Mouse (Mus musculus): Measurements from ENCODE around the gene Zswim3.
"Not testable (repeated sequence)": the region's sequence is repeated elsewhere in the genome, so short reads cannot be mapped to it uniquely, and the experiment has no call there.

Zswim3 gene

GRCm38 (mm10) chr2:164835164-164835563 is 30.3 kb downstream of the Zswim3 start:
- no peak for DNase-seq (ENCODE audit: low read depth in 1 of 2, low spot score in 2 of 2)

DNA sequence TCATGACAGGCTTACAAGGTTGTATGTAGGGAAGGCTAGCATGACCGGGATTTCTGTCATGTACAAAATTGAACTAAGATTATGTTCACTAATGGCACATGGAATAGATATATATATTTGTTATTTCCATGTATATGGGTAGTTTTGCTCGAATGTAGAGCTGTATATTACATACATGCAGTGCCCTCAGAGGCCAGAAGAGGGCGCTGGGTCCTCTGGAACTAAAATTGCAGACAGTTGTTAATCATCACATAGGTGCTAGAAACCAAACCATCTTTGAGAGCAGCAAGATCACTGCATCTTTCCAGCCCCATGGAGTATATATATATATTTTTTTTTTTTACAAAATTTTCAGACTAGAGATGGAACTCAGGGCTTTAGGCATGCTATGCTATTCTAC is 40.9 kb downstream of the Zswim3 start:
- no peak for DNase-seq (ENCODE audit: low read depth in 1 of 2, low spot score in 2 of 2)

GRCm38 (mm10) chr2:164850061-164850460 is 45.2 kb downstream of the Zswim3 start:
- no peak for DNase-seq (ENCODE audit: low read depth in 1 of 2, low spot score in 2 of 2)

GRCm38 (mm10) chr2:164855572-164855971 is 50.7 kb downstream of the Zswim3 start:
- not testable (repeated sequence) for DNase-seq (ENCODE audit: low read depth in 1 of 2, low spot score in 2 of 2)

DNA sequence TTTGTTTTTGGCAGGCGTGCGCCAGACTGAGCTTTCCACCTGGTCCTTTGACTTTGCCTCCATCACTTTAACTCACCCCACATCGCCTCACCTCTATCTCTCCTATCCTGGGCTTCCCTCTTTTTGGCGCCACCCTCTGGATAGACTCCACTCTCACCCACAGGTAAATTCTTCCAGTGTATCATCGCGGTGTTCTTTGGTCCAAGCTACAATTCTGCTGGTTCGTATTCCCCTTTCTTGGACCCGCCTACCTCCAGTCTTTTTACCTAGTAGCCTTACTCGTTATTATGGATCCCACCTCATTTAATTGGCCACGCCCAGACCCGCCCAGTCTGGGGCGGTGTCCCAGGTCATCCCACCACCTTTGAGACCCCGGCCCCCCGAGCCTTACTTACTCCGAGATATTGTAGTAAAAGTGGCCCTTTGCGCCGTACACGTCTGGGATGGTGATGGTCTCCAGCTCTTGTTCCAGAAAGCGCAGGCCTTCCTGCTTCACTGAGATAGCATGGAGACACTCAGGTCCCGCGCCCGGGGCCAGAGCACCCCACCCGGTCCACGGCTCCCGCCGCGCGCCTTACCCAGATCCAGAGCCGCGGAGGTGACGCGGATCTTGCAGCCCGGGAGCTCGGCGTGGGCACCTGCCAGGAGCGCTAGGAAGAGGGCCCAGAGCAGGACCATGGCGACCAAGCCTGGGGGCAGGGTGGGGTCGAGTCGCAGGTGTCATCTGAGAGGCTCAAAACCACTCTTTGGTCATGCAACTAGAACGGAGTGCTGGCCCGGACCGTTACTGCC is 51.6 kb downstream of the Zswim3 start:
- no peak for DNase-seq (ENCODE audit: low read depth in 1 of 2, low spot score in 2 of 2)

DNA sequence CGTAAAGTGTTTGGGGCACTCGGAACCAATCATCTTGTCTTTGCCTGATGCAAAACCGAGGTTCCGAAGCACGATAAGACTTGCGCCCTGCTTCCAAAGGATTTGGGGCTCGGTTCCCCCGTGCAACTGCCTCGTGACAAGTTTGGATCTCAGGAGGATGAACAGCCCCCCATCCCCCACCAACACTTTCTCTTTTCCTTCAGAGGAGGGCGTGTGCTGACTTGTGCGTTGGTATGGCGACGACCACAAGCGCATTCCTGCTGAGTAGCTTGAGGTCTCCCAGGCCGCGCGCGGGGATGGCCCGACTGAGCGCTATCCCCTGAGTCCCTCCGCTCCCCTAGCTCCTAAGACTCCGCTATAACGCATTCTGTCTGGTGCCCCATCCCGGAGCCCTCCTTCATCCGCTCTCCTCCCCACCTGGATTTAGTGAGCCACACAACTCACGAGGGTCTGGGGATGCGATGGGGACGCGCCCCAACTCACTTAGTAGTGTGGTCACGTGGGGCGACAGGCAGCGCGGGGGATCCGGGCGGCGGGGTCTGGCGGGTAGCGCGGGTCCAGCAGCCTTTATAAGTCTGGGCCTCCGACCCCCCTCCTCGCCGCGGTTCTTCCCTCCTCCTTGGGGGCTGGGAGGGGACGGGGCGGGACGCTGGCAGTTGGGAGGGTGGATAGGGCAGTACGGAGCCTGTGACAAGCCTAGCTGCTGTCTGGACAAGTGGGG is 52.4 kb downstream of the Zswim3 start, which contains the start of gene Pltp:
Gene Pltp, minus strand, starts transcription at position 611 of the 721 bp plus-strand sequence.
- no peak for DNase-seq (ENCODE audit: low read depth in 1 of 2, low spot score in 2 of 2)

GRCm38 (mm10) chr2:164857842-164858553 is 53.1 kb downstream of the Zswim3 start:
- DNase-seq (ENCODE audit: low read depth in 1 of 2, low spot score in 2 of 2): no peak

GRCm38 (mm10) chr2:164859155-164859554 is 54.3 kb downstream of the Zswim3 start:
- no peak for DNase-seq (ENCODE audit: low read depth in 1 of 2, low spot score in 2 of 2)

- DNase-seq (ENCODE audit: low read depth in 1 of 2, low spot score in 2 of 2): no peak
Observed at GRCm38 (mm10) chr2:164859640-164860432, 54.9 kb downstream of the Zswim3 start.

DNA sequence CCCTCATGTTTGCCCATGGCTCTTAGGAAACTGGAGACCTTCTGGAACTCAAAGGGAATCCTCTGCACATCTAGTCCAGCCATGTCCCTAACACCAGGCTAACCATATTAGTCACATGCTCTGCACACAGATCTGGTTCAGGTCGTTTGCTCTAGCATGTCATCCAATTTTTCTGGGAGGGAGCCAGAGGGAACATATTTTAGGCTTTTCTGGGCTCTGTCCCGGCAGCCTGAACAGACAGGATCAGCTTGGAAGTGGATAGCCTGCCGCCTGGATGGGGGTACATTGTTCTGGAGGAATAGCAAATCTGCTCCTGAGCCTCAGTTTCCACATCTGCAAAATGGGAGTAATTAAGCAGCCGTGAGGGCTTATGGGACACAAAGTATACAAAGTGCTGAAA is 56.2 kb downstream of the Zswim3 start:
- no peak for DNase-seq (ENCODE audit: low read depth in 1 of 2, low spot score in 2 of 2)

DNA sequence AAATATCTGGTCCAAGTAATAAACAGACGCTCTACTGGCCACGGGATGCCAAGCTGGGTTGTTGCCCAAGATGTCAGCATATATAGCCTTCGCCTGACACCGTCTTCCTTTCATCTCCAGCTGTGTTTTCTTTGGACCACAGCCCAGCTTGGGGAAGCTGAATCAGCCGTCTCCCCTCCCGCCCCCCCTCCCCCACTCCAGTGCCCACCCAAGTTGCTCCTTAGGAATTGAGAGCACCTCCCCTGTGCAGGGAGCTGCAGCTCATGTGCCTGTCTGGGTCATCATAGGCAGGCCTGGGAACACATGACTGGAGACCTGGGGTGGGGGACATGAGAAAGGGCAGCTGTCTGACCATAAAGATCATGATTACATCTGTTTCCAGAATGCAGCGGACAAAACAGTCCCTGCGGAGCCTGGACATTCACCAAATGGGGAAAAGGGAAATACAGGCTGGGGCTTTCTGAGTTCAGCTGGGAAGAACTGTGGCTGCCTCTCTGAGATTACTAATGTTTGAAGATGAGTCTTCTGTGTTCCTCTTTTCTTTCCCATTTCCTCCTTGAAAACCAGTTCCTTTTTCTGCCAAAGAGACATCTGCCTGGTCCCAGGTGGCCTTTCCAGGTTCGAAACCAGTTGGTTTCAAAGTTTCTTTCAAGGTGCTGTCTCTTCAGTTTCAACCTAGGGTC is 57.4 kb downstream of the Zswim3 start:
- peak in 1 of 2 experiments; percentile 40 for DNase-seq (ENCODE audit: low read depth in 1 of 2, low spot score in 2 of 2)

- DNase-seq (ENCODE audit: low read depth in 1 of 2, low spot score in 2 of 2): not testable (repeated sequence)
Observed at GRCm38 (mm10) chr2:164863411-164863810, 58.5 kb downstream of the Zswim3 start.

- no peak for DNase-seq (ENCODE audit: low read depth in 1 of 2, low spot score in 2 of 2)
Observed at GRCm38 (mm10) chr2:164864593-164864992, 59.7 kb downstream of the Zswim3 start.

DNA sequence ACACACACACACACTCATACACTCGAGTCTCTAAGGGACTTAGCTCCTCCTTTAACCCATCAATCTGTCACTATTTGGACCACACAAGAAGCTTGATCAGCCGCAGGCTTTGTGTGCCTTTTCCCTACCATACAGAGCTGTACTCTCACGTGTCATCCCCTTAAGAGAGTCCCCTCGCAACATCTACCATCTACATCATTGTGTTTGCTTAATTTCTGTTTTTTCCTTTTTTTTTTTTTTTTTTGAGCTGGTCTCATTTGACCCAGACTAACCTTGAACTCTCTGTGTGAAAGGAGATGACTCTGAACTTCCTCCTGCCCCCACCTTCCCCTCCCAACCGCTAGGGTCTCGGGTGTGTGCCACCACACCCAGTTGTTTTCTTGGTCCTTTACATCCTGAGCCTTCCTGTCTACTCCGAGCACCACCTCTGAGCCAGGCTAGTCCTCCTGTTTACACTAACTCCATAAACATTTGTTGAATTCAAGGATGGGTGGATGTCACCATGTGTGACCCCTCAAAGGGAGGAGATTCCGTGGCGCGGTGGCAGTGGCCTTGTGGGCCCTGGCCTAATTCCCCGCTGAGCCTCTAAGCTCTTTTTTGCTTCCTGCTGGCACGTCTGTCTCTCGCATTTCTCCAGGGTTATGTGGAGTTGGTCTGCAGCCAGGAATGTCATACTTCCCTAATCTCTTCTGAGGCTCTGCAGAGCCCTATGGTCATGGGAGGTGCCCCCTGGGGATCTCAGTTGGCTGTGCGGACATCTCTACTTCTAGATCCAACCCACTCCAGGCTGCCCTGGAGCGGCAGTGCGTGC is 62.0 kb downstream of the Zswim3 start:
- peak in 1 of 2 experiments; percentile 52 for DNase-seq (ENCODE audit: low read depth in 1 of 2, low spot score in 2 of 2)

GRCm38 (mm10) chr2:164867566-164867965 is 62.7 kb downstream of the Zswim3 start:
- DNase-seq (ENCODE audit: low read depth in 1 of 2, low spot score in 2 of 2): no peak

GRCm38 (mm10) chr2:164868491-164868890 is 63.6 kb downstream of the Zswim3 start:
- DNase-seq (ENCODE audit: low read depth in 1 of 2, low spot score in 2 of 2): peak in 1 of 2 experiments; percentile 51

All from monocyte, adult 2 months (primary cell).